Mouse (Mus musculus) thymus, adult 2 months (tissue): Measurements from ENCODE around the gene Ramp3.

Experiments used
- CTCF ChIP-seq: fragments of 200-500 bp; IDR thresholded peaks from 2 replicates; pipeline ENCODE4 v1.5.1; 2012; ENCODE audit warnings: mild to moderate bottlenecking, control low read depth, low read length, moderate library complexity, borderline replicate concordance; ENCODE audit not compliant: control insufficient read depth, poor library complexity, insufficient read depth; ENCODE audit errors: extremely low read depth
- POLR2A ChIP-seq: fragments of 200-500 bp; IDR thresholded peaks from 2 replicates; pipeline ENCODE4 v1.6.1; 2012; ENCODE audit warnings: mild to moderate bottlenecking, low read length, control low read depth, moderate library complexity; ENCODE audit not compliant: control insufficient read depth, poor library complexity, insufficient read depth; ENCODE audit errors: extremely low read depth

DNA sequence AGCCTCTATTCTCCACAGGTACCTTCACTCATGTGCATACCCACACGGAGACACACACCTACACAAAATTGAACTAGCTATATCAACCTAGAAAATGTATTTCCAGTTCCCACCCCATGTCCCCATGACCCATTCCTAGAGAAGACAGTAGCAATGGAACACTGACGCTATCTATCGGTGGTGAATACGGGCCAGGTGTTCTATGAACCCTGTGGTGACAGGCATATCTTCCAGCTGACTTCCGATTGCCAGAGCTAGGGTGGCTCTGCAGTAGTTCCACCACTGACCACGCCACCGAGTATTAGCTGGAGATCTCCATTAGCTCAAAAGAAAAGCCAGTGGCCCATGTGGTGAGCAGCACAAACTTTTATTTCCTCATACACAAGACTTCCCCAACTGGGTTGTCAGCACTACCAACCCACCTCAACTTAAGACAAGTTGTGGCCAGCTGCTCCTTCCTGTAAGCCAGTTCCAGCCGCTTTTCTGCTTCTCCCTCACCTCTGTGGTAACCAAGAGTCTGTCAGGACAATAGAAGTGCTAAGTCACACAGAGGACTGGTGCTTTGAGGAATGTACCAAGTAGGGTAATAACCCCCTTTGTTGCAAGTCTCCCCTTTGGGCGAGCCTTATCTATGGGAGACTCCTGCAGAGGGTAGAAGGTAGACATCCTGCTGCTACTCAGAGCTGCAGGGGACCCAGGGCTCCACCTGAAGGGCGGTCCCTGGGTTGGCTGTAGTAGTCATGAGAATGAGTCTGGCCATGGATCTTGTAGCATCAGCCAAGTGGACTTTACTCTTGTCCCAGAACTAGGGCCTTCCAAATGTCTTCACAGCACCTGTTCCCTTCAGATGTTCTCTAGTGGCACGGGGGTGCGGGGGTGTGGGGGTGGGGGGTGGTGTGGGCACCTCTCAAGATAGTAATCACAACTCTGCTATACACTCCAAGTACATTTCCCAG, 42.8 kb upstream of the Ramp3 start:
- TF ChIP-seq CTCF (no peak), POLR2A (no peak)
